Mouse (Mus musculus) forebrain, postnatal 0 days (tissue): ENCODE results near the gene Coro1b. TPM values are rescaled to one million over a fixed set of nuclear protein-coding genes. Genes with fewer than 3 reads are reported as not detected.

Source experiments
- ATAC-seq: fragments of 200-750 bp; cut with Nextera tagmentation; 2 replicates; pipeline ENCODE4 v1.8.0; 2017; ENCODE audit warnings: mild to moderate bottlenecking, moderate library complexity
- DNase-seq: peaks from one replicate; pipeline ENCODE4 v3.0.0-alpha.2; 2015
- H3K27ac ChIP-seq: fragments of 300-500 bp; sonication (generic); 2 replicates; pipeline ENCODE4 v1.5.1; 2014; ENCODE audit warnings: low read depth, mild to moderate bottlenecking, antibody characterized with exemption, low read length, moderate library complexity, mixed read lengths
- H3K27me3 ChIP-seq: fragments of 300-500 bp; sonication (generic); 2 replicates; pipeline ENCODE4 v1.6.1; 2014; ENCODE audit warnings: mild to moderate bottlenecking, low read length, mixed read lengths; ENCODE audit not compliant: insufficient read depth
- H3K36me3 ChIP-seq: fragments of 300-500 bp; sonication (generic); 2 replicates; pipeline ENCODE4 v1.6.1; 2014; ENCODE audit warnings: mild to moderate bottlenecking, moderate library complexity; ENCODE audit not compliant: insufficient read depth
- H3K4me1 ChIP-seq: fragments of 300-500 bp; sonication (generic); 2 replicates; pipeline ENCODE4 v1.6.1; 2014; ENCODE audit warnings: antibody characterized with exemption; ENCODE audit not compliant: insufficient read depth
- H3K4me2 ChIP-seq: fragments of 300-500 bp; sonication (generic); 2 replicates; pipeline ENCODE4 v1.6.1; 2014; ENCODE audit warnings: low read depth, mild to moderate bottlenecking, moderate library complexity
- H3K4me3 ChIP-seq: fragments of 300-500 bp; sonication (generic); 2 replicates; pipeline ENCODE4 v1.5.1; 2014; ENCODE audit warnings: low read depth, low read length, mixed read lengths
- H3K9ac ChIP-seq: fragments of 300-500 bp; sonication (generic); 2 replicates; pipeline ENCODE4 v1.6.1; 2014; ENCODE audit warnings: mild to moderate bottlenecking
- H3K9me3 ChIP-seq: fragments of 300-500 bp; sonication (generic); 2 replicates; pipeline ENCODE4 v1.6.1; 2016; ENCODE audit warnings: low read length
- CTCF ChIP-seq: sonication (generic); IDR thresholded peaks from 2 replicates; pipeline ENCODE4 v1.5.1; 2016; ENCODE audit warnings: antibody characterized with exemption, control low read depth, low read depth
- WGBS: fragments of 180-500 bp; shearing (Covaris S2); extraction: QIAGEN DNeasy Blood & Tissue Kit; methylation state at CpG from one replicate; pipeline ENCODE4 v1.1.7; 2014; 5-methylcytosine and 5-hydroxymethylcytosine counted together
- polyA plus RNA-seq: library from polyadenylated mRNA; unstranded; fragments of >200 nt; fragmentation: Nextera tagmentation; extraction: Ambion mirVana; gene quantifications from 2 replicates; pipeline ENCODE4 v1.2.1, GENCODE M21; 2015
- total RNA-seq: library from RNA; depleted of rRNA; stranded (reverse); fragments of >200 nt; gene quantifications from 2 replicates; pipeline ENCODE4 v1.2.3, GENCODE M21; 2014

The Coro1b gene
- total and polyA plus RNA-seq, 2 experiments from 2014 or later = 106 to 182 TPM

DNA sequence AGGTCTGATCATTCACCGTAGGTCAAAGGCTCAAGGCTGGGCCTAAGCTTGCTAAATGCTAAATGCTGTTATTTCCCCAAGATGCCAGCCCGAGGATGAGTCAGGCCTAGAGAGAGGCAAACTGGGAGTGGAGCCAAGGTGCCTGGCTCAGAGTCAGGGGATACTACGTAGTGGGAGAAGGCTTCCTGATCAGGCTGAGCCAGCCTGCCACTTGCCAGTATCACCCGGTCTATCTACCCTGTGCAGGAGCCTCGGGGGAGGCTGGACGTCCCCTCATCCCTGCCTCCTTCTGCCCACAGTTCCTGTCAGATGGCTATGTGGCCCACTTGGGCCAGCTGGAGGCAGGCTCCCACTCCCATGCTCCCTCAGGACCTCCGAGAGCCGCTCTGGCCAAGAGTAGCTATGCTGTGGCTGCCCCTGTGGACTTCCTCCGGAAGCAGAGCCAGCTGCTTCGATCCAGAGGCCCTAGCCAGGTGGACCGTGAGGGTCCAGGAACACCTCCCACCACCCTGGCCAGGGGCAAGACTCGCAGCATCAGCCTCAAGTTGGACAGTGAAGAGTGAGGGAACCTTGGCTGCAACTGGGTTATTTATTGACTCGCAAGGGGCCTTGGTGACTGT is 35.1 kb upstream of the Coro1b start:
- H3K36me3 ChIP-seq = peaks cover 74% of the 10 kb centered on the region

GRCm38 (mm10) chr19:4113806-4114230 is 34.6 kb upstream of the Coro1b start:
- Histone ChIP-seq H3K36me3 (peaks cover 71% of the 10 kb centered on the region), H3K4me2 (no peak overlapping the region), H3K27ac (no peak overlapping the region), H3K9ac (no peak overlapping the region), H3K9me3 (no peaks in the 10 kb centered on the region), H3K27me3 (no peaks in the 10 kb centered on the region), H3K4me1 (no peaks in the 10 kb centered on the region), H3K4me3 (no peak overlapping the region)
- 73% methylated on average over 5 of the region's 5 CpGs for WGBS
- no peak for TF ChIP-seq CTCF
- no peak for DNase-seq
- ATAC-seq = 0 out of 2 replicates have a peak, but pooled peaks have one; percentile 6

More for the DNA sequence above, 35.1 kb upstream of the Coro1b start:
- Histone ChIP-seq H3K27ac (no peak overlapping the region), H3K27me3 (no peaks in the 10 kb centered on the region), H3K4me1 (no peaks in the 10 kb centered on the region), H3K4me3 (no peak overlapping the region), H3K9me3 (no peaks in the 10 kb centered on the region), H3K4me2 (no peak overlapping the region), H3K9ac (no peak overlapping the region)
- 73% methylated on average over 13 of the region's 13 CpGs for WGBS
- DNase-seq = peak; percentile 43
- TF ChIP-seq CTCF = no peak
- 0 out of 2 replicates have a peak, but pooled peaks have one; percentile 28 for ATAC-seq

DNA sequence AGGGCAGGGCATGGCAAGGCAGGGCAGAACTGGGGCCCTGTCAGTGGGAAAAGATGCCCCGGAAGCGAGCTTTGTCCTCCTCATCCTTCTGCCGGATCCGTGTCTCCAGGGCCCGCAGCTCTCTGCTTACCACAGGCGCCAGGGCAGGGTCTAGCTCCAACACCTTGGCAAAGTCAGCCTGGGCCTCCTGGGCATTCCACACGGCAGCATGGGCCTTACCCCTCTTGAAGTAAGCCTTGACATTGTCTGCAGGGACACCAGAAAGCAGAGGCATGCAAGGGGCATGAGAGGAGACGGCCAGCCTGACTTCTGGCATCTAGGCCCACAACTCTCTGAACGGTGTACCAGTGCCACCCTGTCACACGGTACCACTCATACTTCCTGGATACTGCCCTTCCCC is 33.9 kb upstream of the Coro1b start:
- ATAC-seq (no peak), DNase-seq (no peak)
- Histone ChIP-seq H3K4me2 (no peak overlapping the region), H3K9me3 (no peaks in the 10 kb centered on the region), H3K27ac (no peak overlapping the region), H3K27me3 (no peaks in the 10 kb centered on the region), H3K36me3 (peaks cover 71% of the 10 kb centered on the region), H3K4me3 (no peak overlapping the region), H3K4me1 (no peaks in the 10 kb centered on the region), H3K9ac (no peak overlapping the region)
- TF ChIP-seq CTCF = no peak
- WGBS = 88% methylated on average over 10 of the region's 10 CpGs

GRCm38 (mm10) chr19:4115144-4115543 is 33.3 kb upstream of the Coro1b start:
- WGBS = 94% methylated on average over 10 of the region's 10 CpGs
- Histone ChIP-seq H3K27ac (no peak overlapping the region), H3K4me1 (no peaks in the 10 kb centered on the region), H3K36me3 (peaks cover 71% of the 10 kb centered on the region), H3K4me2 (no peak overlapping the region), H3K9ac (no peak overlapping the region), H3K27me3 (no peaks in the 10 kb centered on the region), H3K4me3 (no peak overlapping the region), H3K9me3 (no peaks in the 10 kb centered on the region)
- ATAC-seq = no peak
- DNase-seq = no peak
- no peak for TF ChIP-seq CTCF

GRCm38 (mm10) chr19:4115816-4116215 is 32.6 kb upstream of the Coro1b start:
- ATAC-seq = no peak
- DNase-seq = no peak
- no peak for TF ChIP-seq CTCF
- Histone ChIP-seq H3K4me3 (no peak overlapping the region), H3K36me3 (peaks cover 68% of the 10 kb centered on the region), H3K27ac (no peak overlapping the region), H3K27me3 (no peaks in the 10 kb centered on the region), H3K4me2 (no peak overlapping the region), H3K4me1 (peaks cover 7% of the 10 kb centered on the region), H3K9me3 (no peaks in the 10 kb centered on the region), H3K9ac (no peak overlapping the region)
- 86% methylated on average over 11 of the region's 11 CpGs for WGBS

GRCm38 (mm10) chr19:4117006-4117405 is 31.4 kb upstream of the Coro1b start:
- Histone ChIP-seq H3K27me3 (no peaks in the 10 kb centered on the region), H3K4me3 (no peak overlapping the region), H3K4me1 (peaks cover 8% of the 10 kb centered on the region), H3K9me3 (no peaks in the 10 kb centered on the region), H3K36me3 (peaks cover 56% of the 10 kb centered on the region), H3K9ac (no peak overlapping the region), H3K27ac (no peak overlapping the region), H3K4me2 (no peak overlapping the region)
- WGBS = 98% methylated on average over 7 of the region's 7 CpGs
- ATAC-seq (no peak), DNase-seq (no peak)
- no peak for TF ChIP-seq CTCF

- H3K9me3 ChIP-seq = no peaks in the 10 kb centered on the region
- WGBS = 97% methylated on average over 2 of the region's 2 CpGs
- peaks cover 46% of the 10 kb centered on the region for H3K36me3 ChIP-seq
- DNase-seq (no peak), ATAC-seq (no peak)
- no peak overlapping the region for H3K9ac ChIP-seq
- H3K27me3 ChIP-seq = no peaks in the 10 kb centered on the region
- no peak overlapping the region for H3K4me2 ChIP-seq
- TF ChIP-seq CTCF = no peak
- no peak overlapping the region for H3K4me3 ChIP-seq
- peaks cover 8% of the 10 kb centered on the region for H3K4me1 ChIP-seq
- no peak overlapping the region for H3K27ac ChIP-seq
These were observed 30.1 kb upstream of the Coro1b start for GRCm38 (mm10) chr19:4118350-4118749.
